Mouse (Mus musculus) c-Kit-positive CD71-positive TER-119-positive erythroid progenitor cells, embryonic 14.5 days (primary cell): ENCODE measurements around the gene Hist1h2be.
"Not testable (repeated sequence)": the region's sequence is repeated elsewhere in the genome, so short reads cannot be mapped to it uniquely, and the experiment has no call there.

Experiments
- DNase-seq: peaks from one replicate; pipeline ENCODE4 v3.0.0-alpha.2; 2013; ENCODE audit warnings: low spot score

The Hist1h2be gene

DNA sequence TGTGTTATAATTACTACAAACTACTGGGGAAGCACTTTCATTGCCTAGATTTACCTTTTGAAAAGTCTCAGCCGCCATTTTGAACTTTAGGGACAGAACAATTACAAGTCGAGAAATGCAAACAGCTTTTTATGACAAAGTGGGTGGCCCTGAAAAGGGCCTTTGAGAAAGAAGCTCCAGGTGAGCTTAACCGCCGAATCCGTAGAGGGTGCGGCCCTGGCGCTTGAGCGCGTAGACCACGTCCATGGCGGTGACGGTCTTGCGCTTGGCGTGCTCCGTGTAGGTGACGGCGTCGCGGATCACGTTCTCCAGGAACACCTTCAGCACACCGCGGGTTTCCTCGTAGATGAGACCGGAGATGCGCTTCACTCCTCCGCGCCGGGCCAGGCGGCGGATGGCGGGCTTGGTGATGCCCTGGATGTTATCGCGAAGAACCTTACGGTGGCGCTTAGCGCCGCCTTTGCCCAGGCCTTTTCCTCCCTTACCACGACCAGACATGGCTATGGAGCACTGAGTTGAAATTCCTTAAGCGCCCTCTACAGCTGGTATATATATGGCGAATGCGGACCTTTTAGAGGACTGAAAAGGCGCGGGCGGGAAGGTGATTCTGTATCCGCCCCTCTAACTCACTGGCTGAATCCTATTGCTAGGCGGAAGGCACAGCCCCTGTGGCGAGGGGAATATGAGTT, 69.6 kb downstream of the Hist1h2be start, which contains the start of gene Hist1h4f:
TSS of gene Hist1h4f (minus strand) at position 503 of the 689 bp plus-strand sequence.
- peak; percentile 98 for DNase-seq

DNA sequence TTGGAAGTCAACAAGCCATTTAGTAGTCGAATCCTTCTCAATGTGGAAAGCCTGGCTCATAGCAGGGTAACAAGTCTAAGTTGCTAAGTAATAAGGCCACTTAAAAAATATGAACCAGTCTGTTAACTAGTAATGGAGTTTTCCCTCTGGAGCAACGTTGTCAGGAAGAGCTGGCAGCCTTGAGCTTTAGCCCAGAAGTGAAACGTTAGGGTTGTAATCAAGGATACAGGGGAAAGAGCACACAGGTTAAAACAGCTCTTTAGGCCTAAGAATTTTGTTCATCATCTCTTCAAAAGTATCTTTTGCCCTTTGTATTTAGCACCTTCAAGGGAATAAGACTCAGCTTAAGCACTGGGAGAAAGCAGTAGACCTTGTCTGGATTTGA, 70.2 kb downstream of the Hist1h2be start:
- peak; percentile 77 for DNase-seq

DNA sequence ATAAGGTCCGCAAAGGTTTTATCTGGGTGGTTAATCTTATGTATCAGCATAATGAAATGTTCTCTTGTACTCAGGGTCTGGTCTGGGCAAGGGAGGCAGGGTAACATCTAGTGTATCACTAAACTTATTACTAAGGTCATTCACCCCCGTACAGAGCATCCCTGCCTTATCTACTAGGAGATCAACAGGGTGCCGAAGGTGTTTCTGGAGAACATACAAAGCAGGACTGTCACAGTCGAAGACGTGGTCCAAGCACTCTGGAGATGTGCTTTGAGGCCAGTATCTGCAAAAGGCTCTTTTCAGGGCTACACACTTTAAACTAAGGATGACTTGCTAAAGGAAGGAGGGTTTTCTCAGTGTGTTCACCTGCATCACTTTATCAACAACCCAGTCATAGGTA, 74.2 kb downstream of the Hist1h2be start:
- DNase-seq = no peak

DNA sequence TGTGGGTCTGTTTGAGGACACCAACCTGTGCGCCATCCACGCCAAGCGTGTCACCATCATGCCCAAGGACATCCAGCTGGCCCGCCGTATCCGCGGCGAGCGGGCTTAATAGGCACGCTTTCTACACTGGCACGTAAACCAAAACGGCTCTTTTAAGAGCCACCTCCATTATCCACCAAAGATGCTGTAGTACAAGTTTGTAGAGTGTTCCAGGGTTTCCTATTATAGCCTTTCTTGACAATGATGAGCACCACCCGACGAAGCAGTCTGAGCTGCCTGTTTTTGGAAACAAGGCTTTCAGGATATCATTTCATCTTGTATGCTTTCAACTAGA, 76.2 kb downstream of the Hist1h2be start:
- DNase-seq = not testable (repeated sequence)

DNA sequence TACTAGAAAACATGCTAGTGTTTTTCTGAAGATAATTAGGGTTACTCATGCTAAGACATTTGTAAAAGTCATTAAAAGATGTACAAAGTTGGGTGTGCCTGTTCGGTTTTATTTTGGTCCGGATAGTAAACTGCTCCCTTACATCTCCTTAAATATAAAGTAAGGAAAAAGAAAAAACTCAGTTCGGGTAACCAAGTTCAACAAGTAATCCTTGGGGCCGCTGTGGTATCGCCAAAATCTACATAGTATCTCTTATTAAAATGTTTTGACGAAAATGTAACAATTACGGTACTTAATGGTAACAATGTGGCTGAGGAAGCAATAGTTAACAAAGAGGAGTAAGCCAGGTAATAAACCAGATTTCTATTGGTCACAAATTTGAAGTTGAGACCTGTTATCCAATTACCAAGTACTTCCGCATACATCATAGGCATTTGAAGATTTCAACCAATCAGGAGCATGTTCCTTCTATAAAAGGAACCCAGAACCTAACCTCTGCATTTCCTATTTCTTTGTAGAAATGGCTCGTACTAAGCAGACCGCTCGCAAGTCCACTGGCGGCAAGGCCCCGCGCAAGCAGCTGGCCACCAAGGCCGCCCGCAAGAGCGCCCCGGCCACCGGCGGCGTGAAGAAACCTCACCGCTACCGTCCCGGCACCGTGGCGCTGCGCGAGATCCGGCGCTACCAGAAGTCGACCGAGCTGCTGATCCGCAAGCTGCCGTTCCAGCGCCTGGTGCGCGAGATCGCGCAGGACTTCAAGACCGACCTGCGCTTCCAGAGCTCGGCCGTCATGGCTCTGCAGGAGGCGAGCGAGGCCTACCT, 76.7 kb downstream of the Hist1h2be start, which contains the start of gene Hist1h3f:
TSS of gene Hist1h3f (plus strand) at position 88 of the 822 bp plus-strand sequence.
- DNase-seq = peak; percentile 98

DNA sequence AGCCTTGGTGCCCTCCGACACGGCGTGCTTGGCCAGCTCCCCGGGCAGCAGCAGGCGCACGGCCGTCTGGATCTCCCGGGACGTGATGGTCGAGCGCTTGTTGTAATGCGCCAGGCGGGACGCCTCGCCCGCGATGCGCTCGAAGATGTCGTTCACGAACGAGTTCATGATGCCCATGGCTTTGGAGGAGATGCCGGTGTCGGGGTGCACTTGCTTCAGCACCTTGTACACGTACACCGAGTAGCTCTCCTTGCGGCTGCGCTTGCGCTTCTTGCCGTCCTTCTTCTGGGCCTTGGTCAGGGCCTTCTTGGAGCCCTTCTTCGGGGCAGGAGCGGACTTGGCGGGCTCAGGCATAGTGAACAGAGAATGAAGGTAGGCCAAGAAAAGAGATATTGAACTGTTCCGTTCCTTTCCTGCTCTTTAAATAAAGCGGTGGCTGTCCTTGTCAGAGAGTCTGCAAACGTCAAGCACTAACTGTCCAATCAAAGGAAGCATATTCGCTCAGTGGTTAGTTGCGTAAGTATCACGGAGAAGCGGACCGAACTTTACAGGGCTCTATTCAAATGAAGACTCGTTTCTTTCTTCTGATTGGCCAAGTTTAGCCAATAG, 77.8 kb downstream of the Hist1h2be start, which contains the start of gene Hist1h2bh:
TSS of gene Hist1h2bh (minus strand) at position 394 of the 609 bp plus-strand sequence.
- peak; percentile 97 for DNase-seq

DNA sequence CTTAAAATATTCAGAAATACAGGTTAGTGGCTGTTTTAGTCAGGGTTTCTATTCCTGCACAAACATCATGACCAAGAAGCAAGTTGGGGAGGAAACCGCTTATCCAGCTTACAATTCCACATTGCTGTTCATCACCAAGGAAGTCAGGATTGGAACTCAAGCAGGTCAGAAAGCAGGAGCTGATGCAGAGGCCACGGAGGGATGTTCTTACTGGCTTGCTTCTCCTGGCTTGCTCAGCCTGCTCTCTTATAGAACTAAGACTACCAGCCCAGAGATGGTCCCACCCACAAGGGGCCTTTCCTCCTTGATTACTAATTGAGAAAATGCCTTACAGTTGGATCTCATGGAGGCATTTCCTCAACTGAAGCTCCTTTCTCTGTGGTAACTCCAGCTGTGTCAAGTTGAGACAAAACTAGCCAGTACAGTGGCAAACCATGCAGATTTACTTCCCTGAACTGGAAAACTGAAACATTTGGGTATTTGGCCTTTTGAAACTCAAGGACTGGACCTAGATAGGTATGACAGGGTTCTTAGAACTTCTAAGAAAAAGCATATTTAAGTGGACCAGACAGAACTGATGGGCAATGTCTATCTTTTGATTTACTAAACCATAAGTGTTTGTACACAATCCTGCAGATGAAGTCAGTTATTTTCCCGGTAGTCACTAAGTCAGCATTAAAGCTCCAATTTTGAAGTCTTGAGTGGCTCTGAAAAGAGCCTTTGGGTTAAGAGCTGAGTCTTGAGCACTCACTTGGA, 78.5 kb downstream of the Hist1h2be start:
- DNase-seq = peak; percentile 76

DNA sequence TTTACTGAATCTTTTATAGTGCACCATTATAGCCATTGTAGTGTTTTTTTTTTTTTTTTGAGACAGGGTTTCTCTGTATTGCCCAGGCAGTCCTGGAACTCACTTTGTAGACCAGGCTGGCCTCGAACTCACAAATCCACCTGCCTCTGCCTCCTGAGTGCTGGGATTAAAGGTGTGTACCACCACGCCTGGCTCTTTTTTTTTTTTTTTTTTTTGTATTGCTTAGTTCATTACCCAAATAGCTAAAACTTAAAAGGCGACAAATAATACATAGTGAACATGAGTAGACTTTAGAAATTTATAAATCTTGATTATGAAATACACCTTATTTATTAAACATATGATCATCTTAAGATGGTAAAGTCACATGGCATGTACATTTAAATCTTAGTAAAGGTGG, 79.4 kb downstream of the Hist1h2be start:
- no peak for DNase-seq

DNA sequence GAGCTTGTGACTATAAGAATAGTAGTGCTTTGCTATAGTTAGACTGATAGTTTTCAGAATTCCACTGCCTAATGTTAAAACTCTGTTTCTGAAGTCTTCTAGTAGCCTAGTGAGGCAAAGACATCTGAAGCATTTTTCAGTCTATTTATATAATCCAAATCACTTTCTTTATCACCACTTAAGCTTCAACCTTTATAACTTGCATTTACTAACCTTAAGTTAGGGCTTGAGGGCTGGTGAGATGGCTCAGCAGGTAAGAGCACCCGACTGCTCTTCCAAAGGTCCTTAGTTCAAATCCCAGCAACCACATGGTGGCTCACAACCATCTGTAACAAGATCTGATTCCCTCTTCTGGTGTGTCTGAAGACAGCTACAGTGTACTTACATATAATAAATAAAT, 81.1 kb downstream of the Hist1h2be start:
- not testable (repeated sequence) for DNase-seq

DNA sequence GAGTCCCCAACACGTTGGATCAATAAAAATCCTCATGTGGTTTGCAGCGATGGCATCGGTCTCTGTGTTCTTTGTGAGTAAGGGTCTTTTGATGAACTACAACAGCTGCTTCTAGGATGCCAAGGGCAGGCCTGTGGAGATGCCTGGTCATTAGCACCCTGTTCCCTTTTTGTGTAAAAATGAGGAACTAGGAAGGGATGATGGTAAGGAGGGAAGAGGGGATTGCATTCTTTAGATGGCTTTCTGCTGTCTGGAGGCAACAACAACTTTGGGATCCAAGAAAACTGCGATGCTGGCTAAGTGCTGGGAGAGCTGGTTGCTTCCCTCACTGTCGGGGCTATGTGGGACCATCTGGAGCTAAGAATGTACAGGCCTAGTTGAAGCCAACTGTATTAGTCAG, 82.7 kb downstream of the Hist1h2be start:
- no peak for DNase-seq

DNA sequence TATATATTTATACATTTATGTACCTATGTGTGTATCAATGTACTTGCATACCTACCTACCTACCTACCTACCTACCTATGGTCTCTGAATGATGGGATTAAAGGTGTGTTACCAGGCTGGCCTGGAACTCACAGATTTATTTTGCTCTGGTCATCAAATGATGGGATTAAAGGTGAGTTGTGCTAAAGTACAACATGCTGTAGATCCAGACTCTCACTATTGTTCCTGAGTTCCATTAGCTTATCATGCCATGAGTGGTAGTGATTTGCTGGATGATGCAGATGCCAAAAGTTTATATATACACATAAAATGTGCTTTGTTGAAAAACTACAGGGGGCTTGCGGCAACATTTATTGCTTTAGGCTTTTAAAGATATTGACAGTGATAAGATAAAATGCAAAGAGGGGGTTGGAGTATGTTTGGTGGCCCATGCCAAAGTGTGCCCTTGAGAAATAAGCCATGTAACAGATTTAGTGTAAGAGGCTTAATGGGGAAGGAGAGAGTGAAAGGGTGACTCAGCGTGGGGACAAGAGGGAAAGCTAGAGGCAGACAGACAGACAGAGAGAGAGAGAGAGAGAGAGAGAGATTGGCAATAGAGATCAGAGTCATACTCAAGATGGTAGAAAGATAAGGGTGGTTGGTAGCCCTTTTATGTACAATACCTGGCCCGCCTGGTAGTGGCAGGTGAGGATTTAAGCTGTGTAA, 83.8 kb downstream of the Hist1h2be start:
- DNase-seq = no peak

DNA sequence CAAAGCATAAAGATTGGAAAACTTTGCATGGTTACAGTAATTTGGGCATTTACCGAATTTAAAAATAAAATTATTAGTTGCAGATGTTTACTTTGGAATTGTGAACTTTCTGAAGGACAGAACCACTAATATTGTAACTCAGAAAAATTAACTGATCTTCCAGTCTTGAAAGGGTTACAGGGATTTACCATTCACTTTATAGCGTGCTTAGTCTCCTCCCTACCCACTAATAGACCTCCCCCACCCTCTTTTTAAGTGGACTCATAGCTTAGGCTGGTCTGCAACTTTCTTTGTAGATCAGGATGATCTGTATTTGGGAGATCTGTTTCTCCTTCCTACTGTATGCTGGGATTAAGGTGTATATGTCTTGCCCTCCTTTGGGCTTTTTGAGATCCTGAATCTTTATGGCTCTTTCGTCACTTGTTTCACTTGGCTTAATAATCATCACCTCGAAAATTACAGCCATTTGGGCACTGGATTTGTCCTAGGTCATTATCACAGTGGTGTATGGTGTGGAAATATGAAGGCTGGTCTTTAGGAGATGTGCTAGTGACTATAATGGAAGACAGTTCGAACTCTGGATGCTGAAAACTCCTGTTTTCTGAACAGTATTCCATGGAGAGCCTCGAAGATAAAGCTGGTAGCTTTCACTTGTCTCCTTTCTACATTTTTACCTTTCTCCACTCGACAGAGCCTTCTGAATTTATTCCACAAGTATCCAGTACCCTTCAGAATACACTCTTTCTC, 84.7 kb downstream of the Hist1h2be start:
- DNase-seq = peak; percentile 63

DNA sequence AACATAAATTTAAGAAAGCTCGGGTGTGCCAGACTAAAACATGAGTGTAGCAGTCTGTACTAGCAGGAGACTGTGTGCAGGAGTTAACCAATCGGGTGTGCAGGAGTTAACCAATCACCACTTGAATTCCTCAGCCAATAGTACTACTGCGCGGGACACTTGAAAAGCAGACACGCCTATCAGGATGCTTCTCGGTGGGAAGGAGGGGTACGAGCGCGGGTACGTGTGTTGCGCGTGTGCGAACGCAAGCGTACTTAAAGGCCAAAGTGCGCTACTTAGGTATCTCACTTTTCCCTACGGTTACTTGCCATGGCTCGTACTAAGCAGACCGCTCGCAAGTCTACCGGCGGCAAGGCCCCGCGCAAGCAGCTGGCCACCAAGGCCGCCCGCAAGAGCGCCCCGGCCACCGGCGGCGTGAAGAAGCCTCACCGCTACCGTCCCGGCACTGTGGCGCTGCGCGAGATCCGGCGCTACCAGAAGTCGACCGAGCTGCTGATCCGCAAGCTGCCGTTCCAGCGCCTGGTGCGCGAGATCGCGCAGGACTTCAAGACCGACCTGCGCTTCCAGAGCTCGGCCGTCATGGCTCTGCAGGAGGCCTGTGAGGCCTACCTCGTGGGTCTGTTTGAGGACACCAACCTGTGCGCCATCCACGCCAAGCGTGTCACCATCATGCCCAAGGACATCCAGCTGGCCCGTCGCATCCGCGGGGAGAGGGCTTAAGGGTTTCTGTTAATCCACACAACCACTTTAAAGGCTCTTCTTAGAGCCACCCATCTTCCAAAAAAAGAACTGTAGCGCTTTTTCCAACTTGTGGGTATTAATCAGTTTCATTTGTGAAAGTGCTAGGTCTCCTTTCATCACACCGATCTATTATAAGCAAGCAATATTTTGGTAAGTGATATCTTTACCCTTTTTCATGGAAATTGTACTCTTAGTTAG, 85.5 kb downstream of the Hist1h2be start, which contains the start of gene Hist1h3g:
TSS of gene Hist1h3g (plus strand) at position 286 of the 939 bp plus-strand sequence.
- DNase-seq = peak; percentile 96

DNA sequence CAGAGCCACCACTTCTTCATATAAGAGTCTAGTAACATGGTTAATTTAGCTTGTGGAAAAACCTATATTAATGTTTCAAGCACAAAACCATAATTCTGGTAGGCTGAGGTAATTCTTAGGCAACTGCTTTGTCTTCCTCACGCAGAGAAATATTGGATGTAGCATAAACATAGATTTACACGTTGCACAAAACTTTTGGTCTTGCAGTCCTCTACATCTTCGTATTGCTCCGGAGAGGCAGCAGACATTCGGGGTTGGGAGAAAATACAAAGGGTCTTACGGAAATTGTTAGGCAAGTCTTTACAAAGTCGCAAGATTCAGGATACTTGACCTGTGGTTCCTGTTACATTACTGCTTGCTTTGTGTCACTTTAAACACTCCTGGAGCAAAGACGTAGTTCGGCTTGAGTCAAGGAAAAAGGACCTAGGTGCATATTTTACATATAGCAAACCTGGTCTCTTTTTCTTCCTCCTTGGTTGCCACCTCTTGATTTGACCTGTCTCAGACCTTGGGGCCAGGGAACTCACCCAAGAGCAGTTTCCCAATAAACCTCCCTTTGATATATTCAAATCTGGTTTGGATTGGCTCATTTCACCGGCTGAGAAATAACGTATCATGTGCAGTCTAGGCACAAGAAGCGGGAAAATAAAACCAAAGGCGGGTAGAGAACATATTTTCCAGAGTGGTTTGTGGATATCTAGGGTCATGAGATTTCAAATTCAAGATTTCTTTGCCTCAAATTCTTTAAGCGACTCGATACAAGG, 86.4 kb downstream of the Hist1h2be start:
- DNase-seq = no peak
